Mouse (Mus musculus) testis, adult 2 months (tissue): ENCODE data around the gene Tulp4.

Source experiments
- CTCF ChIP-seq: fragments of 200-500 bp; IDR thresholded peaks from 2 replicates; pipeline ENCODE4 v1.5.1; 2012; ENCODE audit warnings: low read depth, mild to moderate bottlenecking, inconsistent platforms, low read length, moderate library complexity; ENCODE audit not compliant: control insufficient read depth, insufficient read depth, insufficient replicate concordance
- POLR2A ChIP-seq: fragments of 200-500 bp; IDR thresholded peaks from 2 replicates; pipeline ENCODE4 v1.6.1; 2012; ENCODE audit warnings: low read depth, mild to moderate bottlenecking, inconsistent platforms, low read length, moderate library complexity; ENCODE audit not compliant: control insufficient read depth

- TF ChIP-seq POLR2A (no peak), CTCF (no peak)
Measured at GRCm38 (mm10) chr17:6160495-6160894, 54.3 kb downstream of the Tulp4 start.
